Mouse (Mus musculus): ENCODE results near the gene Retnla. TPM values are rescaled to one million over a fixed set of nuclear protein-coding genes. Genes with fewer than 3 reads are reported as not detected.

Retnla gene
- polyA plus RNA-seq, 1 experiment from 2014 or later: not detected

Other genes starting within 250 kb of the Retnla start
- gene Trat1, start 70.5 kb upstream of the Retnla start, polyA plus RNA-seq (2014; fragmentation: Nextera tagmentation; extraction: Ambion mirVana): not detected in 2 replicates
- not detected in 2 replicates for gene Retnlb, start 25.7 kb upstream of the Retnla start, polyA plus RNA-seq (2014; fragmentation: Nextera tagmentation; extraction: Ambion mirVana)
- gene Retnlg, start 30.1 kb downstream of the Retnla start, polyA plus RNA-seq (2014; fragmentation: Nextera tagmentation; extraction: Ambion mirVana): not detected in 2 replicates
- 50.5 and 61.0 TPM in 2 replicates for gene Dzip3, start 151.6 kb downstream of the Retnla start, polyA plus RNA-seq (2014; fragmentation: Nextera tagmentation; extraction: Ambion mirVana)
- 53.4 and 65.8 TPM in 2 replicates for gene Cip2a, start 151.6 kb downstream of the Retnla start, polyA plus RNA-seq (2014; fragmentation: Nextera tagmentation; extraction: Ambion mirVana)
- not detected in 2 replicates for gene Myh15, start 214.9 kb downstream of the Retnla start, polyA plus RNA-seq (2014; fragmentation: Nextera tagmentation; extraction: Ambion mirVana)

Measured in embryonic facial prominence, embryonic 11.5 days (tissue).